22 mouse cellular contexts compared by ENCODE assay signal in the genomic region with DNA sequence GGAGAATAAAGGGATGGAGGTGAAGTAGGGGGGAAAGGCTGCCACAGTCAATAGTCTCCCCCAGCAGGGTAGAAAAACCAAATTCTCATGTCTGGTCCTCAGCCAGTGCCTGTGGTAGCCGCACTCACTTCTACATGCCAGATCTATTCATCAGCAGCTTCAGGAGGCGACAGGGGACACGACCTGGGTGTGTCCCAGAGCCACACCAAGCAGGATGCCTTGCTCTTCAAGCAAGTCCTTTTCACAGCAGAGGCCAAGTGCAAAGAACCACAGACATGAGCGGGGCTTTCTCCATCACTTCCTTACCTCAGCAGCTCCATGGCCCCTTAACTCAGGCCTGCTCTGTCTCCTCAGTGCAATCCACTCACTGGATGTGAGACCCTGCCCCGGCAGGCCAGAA.
DNase-seq lines count a peak whose midpoint lies in the region; ATAC-seq lines count a peak whose summit lies in the region.
"Had no signal": no experiment of that assay in that cellular context is flagged by ENCODE, and none has a peak within 500 bp of the region (broad histone marks: within the 10 kb centered on the region; RNA-seq: fewer than 3 reads in every experiment).

No protein-coding gene starts in this region.

- H3K36me3 ChIP-seq in forebrain, embryonic 10.5 days (replicated peaks): no peaks in the 10 kb centered on the region
- no peaks in the 10 kb centered on the region for H3K36me3 ChIP-seq in forebrain, embryonic 11.5 days (ENCODE audit: control insufficient read depth, insufficient read depth, low read length)
- no peaks in the 10 kb centered on the region for H3K36me3 ChIP-seq in kidney, embryonic 14.5 days (ENCODE audit: control insufficient read depth, insufficient read depth, low read length)
- H3K36me3 ChIP-seq: embryonic facial prominence, embryonic 13.5 days; G1E; hindbrain, embryonic 13.5 days had no signal

- H3K4me3 ChIP-seq in forebrain, embryonic 10.5 days: no peak overlapping the region
- no peak overlapping the region for H3K4me3 ChIP-seq in forebrain, embryonic 11.5 days (ENCODE audit: low read depth, low read length)
- no peak overlapping the region for H3K4me3 ChIP-seq in kidney, embryonic 14.5 days (ENCODE audit: low read length)
- H3K4me3 ChIP-seq: embryonic facial prominence, embryonic 13.5 days; gastrocnemius, adult 2 months; hindbrain, embryonic 13.5 days had no signal

- H3K4me1 ChIP-seq in forebrain, embryonic 10.5 days: peaks cover 21% of the 10 kb centered on the region
- no peaks in the 10 kb centered on the region for H3K4me1 ChIP-seq in forebrain, embryonic 11.5 days (replicated peaks; ENCODE audit: control insufficient read depth, insufficient read depth, low read length)
- H3K4me1 ChIP-seq in kidney, embryonic 14.5 days (ENCODE audit: control insufficient read depth, insufficient read depth, low read length): no peaks in the 10 kb centered on the region
- H3K4me1 ChIP-seq: embryonic facial prominence, embryonic 13.5 days had no signal

- H3K27me3 ChIP-seq in forebrain, embryonic 10.5 days (ENCODE audit: poor library complexity, severe bottlenecking): no peaks in the 10 kb centered on the region; the same call in 1 of the 2 replicates
- no peaks in the 10 kb centered on the region for H3K27me3 ChIP-seq in forebrain, embryonic 11.5 days (ENCODE audit: control insufficient read depth, insufficient read depth, low read length)
- no peaks in the 10 kb centered on the region for H3K27me3 ChIP-seq in kidney, embryonic 14.5 days (ENCODE audit: control insufficient read depth, insufficient read depth, low read length)
- H3K27me3 ChIP-seq: embryonic facial prominence, embryonic 13.5 days had no signal

- no peak overlapping the region for H3K4me2 ChIP-seq in forebrain, embryonic 11.5 days (ENCODE audit: low read depth, low read length, severe bottlenecking)
- no peak overlapping the region for H3K4me2 ChIP-seq in kidney, embryonic 14.5 days (replicated peaks; ENCODE audit: low read depth, low read length)
- H3K4me2 ChIP-seq: embryonic facial prominence, embryonic 13.5 days; hindbrain, embryonic 13.5 days had no signal

- no peaks in the 10 kb centered on the region for H3K9me3 ChIP-seq in forebrain, embryonic 10.5 days
- H3K9me3 ChIP-seq in forebrain, embryonic 11.5 days (ENCODE audit: control insufficient read depth, low read length): no peaks in the 10 kb centered on the region
- no peaks in the 10 kb centered on the region for H3K9me3 ChIP-seq in kidney, embryonic 14.5 days (ENCODE audit: control insufficient read depth, low read length)
- H3K9me3 ChIP-seq: embryonic facial prominence, embryonic 13.5 days; hindbrain, embryonic 13.5 days had no signal

- H3K27ac ChIP-seq in forebrain, embryonic 10.5 days: peak overlapping the region; percentile 25; the same call in 1 of the 2 replicates
- H3K27ac ChIP-seq in forebrain, embryonic 11.5 days (ENCODE audit: low read depth, low read length): no peak overlapping the region
- no peak overlapping the region for H3K27ac ChIP-seq in kidney, embryonic 14.5 days (ENCODE audit: low read depth, low read length)
- H3K27ac ChIP-seq: embryonic facial prominence, embryonic 13.5 days; gastrocnemius, adult 2 months; hindbrain, embryonic 13.5 days had no signal

- 58% methylated on average over 5 of the region's 5 CpGs for WGBS in forebrain, embryonic 10.5 days
- WGBS in forebrain, embryonic 11.5 days: 65% methylated on average over 5 of the region's 5 CpGs
- WGBS in kidney, embryonic 14.5 days: 43% methylated on average over 5 of the region's 5 CpGs

- DNase-seq in forebrain, embryonic 10.5 days (ENCODE audit: extremely low spot score, low spot score): no peak
- DNase-seq in forebrain, embryonic 11.5 days (ENCODE audit: low spot score): no peak
- DNase-seq in kidney, postnatal 25 days: peak; percentile 9 to 43
- peak; percentile 24 for DNase-seq in Muller cell, postnatal 12 days (ENCODE audit: inconsistent ontology term)
- DNase-seq in urinary bladder, adult 18-20 months (ENCODE audit: low spot score in 2 of 2): no peak
- DNase-seq: adrenal gland, adult 2 months; adrenal gland, postnatal 25 days; cerebellum, adult 18-20 months; cerebellum, adult 9-11 months; cerebellum, postnatal 36 days; gastrocnemius, adult 2 months; gastrocnemius, postnatal 25 days; heart, adult 11 months; heart, postnatal 10 days; heart, postnatal 4 days had no signal

- no peak for ATAC-seq in forebrain, embryonic 11.5 days (replicated peaks; ENCODE audit: low FRiP score)
- ATAC-seq in kidney, embryonic 14.5 days (ENCODE audit: low FRiP score, low TSS enrichment): no peak
- no peak for ATAC-seq in megakaryocyte-erythroid progenitor cell, adult 5-6 weeks (replicated peaks; ENCODE audit: low FRiP score, low TSS enrichment, poor library complexity, severe bottlenecking)
- ATAC-seq: forebrain, embryonic 14.5 days; intestine, embryonic 16.5 days had no signal

- no peak overlapping the region for H3K9ac ChIP-seq in forebrain, embryonic 11.5 days (ENCODE audit: low read length)
- no peak overlapping the region for H3K9ac ChIP-seq in kidney, embryonic 14.5 days (ENCODE audit: low read depth, low read length)
- H3K9ac ChIP-seq: embryonic facial prominence, embryonic 13.5 days; hindbrain, embryonic 13.5 days had no signal

Comparison
In these comparisons a context has a peak if more than half of its experiments do, and no peak if none do; other contexts are left out.
1. DNase-seq: peak in kidney, postnatal 25 days (2 of 2) and Muller cell, postnatal 12 days (single experiment); none in forebrain, embryonic 10.5 days (single experiment), forebrain, embryonic 11.5 days (single experiment) and urinary bladder, adult 18-20 months (0 of 2).